Mouse (Mus musculus) hindbrain, embryonic 10.5 days (tissue): Measurements from ENCODE around the gene Gstp3. TPM values are rescaled to one million over a fixed set of nuclear protein-coding genes. Genes with fewer than 3 reads are reported as not detected.
"Not testable (repeated sequence)": the region's sequence is repeated elsewhere in the genome, so short reads cannot be mapped to it uniquely, and the experiment has no call there.

Source experiments
- DNase-seq: peaks from one replicate; pipeline ENCODE4 v3.0.0-alpha.2; 2017; ENCODE audit warnings: low spot score
- H3K27ac ChIP-seq: fragments of 300-500 bp; sonication (generic); 2 replicates; pipeline ENCODE4 v1.5.1; 2016; ENCODE audit warnings: mild to moderate bottlenecking, moderate library complexity
- H3K27me3 ChIP-seq: fragments of 300-500 bp; sonication (generic); 2 replicates; pipeline ENCODE4 v1.6.1; 2016; ENCODE audit warnings: mild to moderate bottlenecking; ENCODE audit not compliant: poor library complexity, insufficient read depth, severe bottlenecking
- H3K36me3 ChIP-seq: fragments of 300-500 bp; sonication (generic); 2 replicates; pipeline ENCODE4 v1.6.1; 2016; ENCODE audit warnings: mild to moderate bottlenecking, moderate library complexity
- H3K4me1 ChIP-seq: fragments of 300-500 bp; sonication (generic); replicated peaks from 2 replicates; pipeline ENCODE4 v1.6.1; 2016; ENCODE audit warnings: mild to moderate bottlenecking
- H3K4me3 ChIP-seq: fragments of 300-500 bp; sonication (generic); 2 replicates; pipeline ENCODE4 v1.5.1; 2016; ENCODE audit warnings: mild to moderate bottlenecking, moderate library complexity
- H3K9me3 ChIP-seq: fragments of 300-500 bp; sonication (generic); 2 replicates; pipeline ENCODE4 v1.6.1; 2016; ENCODE audit warnings: mild to moderate bottlenecking, moderate library complexity
- WGBS: fragments of 180-500 bp; shearing (Covaris S2); methylation state at CpG from one replicate; pipeline ENCODE4 v1.1.7; 2016; 5-methylcytosine and 5-hydroxymethylcytosine counted together
- polyA plus RNA-seq: library from polyadenylated mRNA; unstranded; fragments of >200 nt; fragmentation: Nextera tagmentation; extraction: Ambion mirVana; gene quantifications from 2 replicates; pipeline ENCODE4 v1.2.1, GENCODE M21; 2016

Gstp3 gene
- polyA plus RNA-seq, 1 experiment from 2014 or later, result not detected

- Histone ChIP-seq H3K36me3 (no peaks in the 10 kb centered on the region), H3K4me1 (peaks cover 12% of the 10 kb centered on the region), H3K27ac (no peak overlapping the region), H3K27me3 (no peaks in the 10 kb centered on the region), H3K4me3 (no peak overlapping the region), H3K9me3 (no peaks in the 10 kb centered on the region)
- WGBS, result 69% methylated on average over 15 of the region's 15 CpGs
- DNase-seq, result no peak
Measured at GRCm38 (mm10) chr19:4055947-4056693, 3.2 kb downstream of the Gstp3 start.

- WGBS, result 75% methylated on average over 8 of the region's 8 CpGs
- no peaks in the 10 kb centered on the region for H3K36me3 ChIP-seq
- no peak overlapping the region for H3K27ac ChIP-seq
- no peaks in the 10 kb centered on the region for H3K9me3 ChIP-seq
- peaks cover 12% of the 10 kb centered on the region for H3K4me1 ChIP-seq
- no peak for DNase-seq
- H3K27me3 ChIP-seq, result no peaks in the 10 kb centered on the region
- H3K4me3 ChIP-seq, result no peak overlapping the region
Measured at GRCm38 (mm10) chr19:4055216-4055946, 4.0 kb downstream of the Gstp3 start.

- no peak for DNase-seq
- no peak overlapping the region for H3K27ac ChIP-seq
- no peaks in the 10 kb centered on the region for H3K27me3 ChIP-seq
- no peak overlapping the region for H3K4me3 ChIP-seq
- H3K4me1 ChIP-seq, result peaks cover 12% of the 10 kb centered on the region
- 85% methylated on average over 5 of the region's 5 CpGs for WGBS
- H3K36me3 ChIP-seq, result no peaks in the 10 kb centered on the region
- H3K9me3 ChIP-seq, result no peaks in the 10 kb centered on the region
Measured at GRCm38 (mm10) chr19:4054613-4055012, 4.8 kb downstream of the Gstp3 start.

GRCm38 (mm10) chr19:4052516-4053030 lies 6.8 kb downstream of the Gstp3 start:
- Histone ChIP-seq H3K36me3 (no peaks in the 10 kb centered on the region), H3K4me3 (no peak overlapping the region), H3K27me3 (no peaks in the 10 kb centered on the region), H3K4me1 (peaks cover 12% of the 10 kb centered on the region), H3K27ac (no peak overlapping the region), H3K9me3 (no peaks in the 10 kb centered on the region)
- no peak for DNase-seq
- 87% methylated on average over 5 of the region's 5 CpGs for WGBS

- Histone ChIP-seq H3K9me3 (no peaks in the 10 kb centered on the region), H3K36me3 (no peaks in the 10 kb centered on the region), H3K27me3 (no peaks in the 10 kb centered on the region), H3K4me1 (peaks cover 12% of the 10 kb centered on the region), H3K4me3 (no peak overlapping the region), H3K27ac (no peak overlapping the region)
- peak; percentile 58 for DNase-seq
- WGBS, result 52% methylated on average over 10 of the region's 10 CpGs
Measured at GRCm38 (mm10) chr19:4051741-4052515, 7.4 kb downstream of the Gstp3 start.

GRCm38 (mm10) chr19:4051016-4051415 lies 8.4 kb downstream of the Gstp3 start:
- Histone ChIP-seq H3K36me3 (no peaks in the 10 kb centered on the region), H3K27ac (no peak overlapping the region), H3K4me3 (no peak overlapping the region), H3K27me3 (no peaks in the 10 kb centered on the region), H3K9me3 (no peaks in the 10 kb centered on the region), H3K4me1 (peaks cover 5% of the 10 kb centered on the region; the same call in 1 of the 2 replicates)
- 92% methylated on average over 5 of the region's 5 CpGs for WGBS
- DNase-seq, result no peak

- not testable (repeated sequence) for H3K27me3 ChIP-seq, H3K27ac ChIP-seq, H3K4me3 ChIP-seq, H3K36me3 ChIP-seq, H3K9me3 ChIP-seq, DNase-seq, H3K4me1 ChIP-seq
- 77% methylated on average over 5 of the region's 5 CpGs for WGBS
Measured at GRCm38 (mm10) chr19:4049069-4049468, 10.3 kb downstream of the Gstp3 start.

- 16% methylated on average over 4 of the region's 4 CpGs for WGBS
Measured at GRCm38 (mm10) chr19:4047859-4048258, 11.5 kb downstream of the Gstp3 start.

GRCm38 (mm10) chr19:4046866-4047254 lies 12.5 kb downstream of the Gstp3 start:
- no peak overlapping the region for H3K27ac ChIP-seq
- H3K9me3 ChIP-seq, result no peaks in the 10 kb centered on the region
- H3K36me3 ChIP-seq, result no peaks in the 10 kb centered on the region
- no peak overlapping the region for H3K4me3 ChIP-seq
- 0 out of 2 replicates have a peak, but pooled peaks cover 2% of the 10 kb centered on the region for H3K4me1 ChIP-seq
- 84% methylated on average over 8 of the region's 8 CpGs for WGBS
- no peaks in the 10 kb centered on the region for H3K27me3 ChIP-seq
- DNase-seq, result no peak

More at GRCm38 (mm10) chr19:4047859-4048258, 11.5 kb downstream of the Gstp3 start:
- Histone ChIP-seq H3K36me3 (no peaks in the 10 kb centered on the region), H3K4me3 (no peak overlapping the region), H3K4me1 (0 out of 2 replicates have a peak, but pooled peaks cover 2% of the 10 kb centered on the region), H3K27me3 (no peaks in the 10 kb centered on the region), H3K27ac (no peak overlapping the region), H3K9me3 (no peaks in the 10 kb centered on the region)
- peak; percentile 75 for DNase-seq

GRCm38 (mm10) chr19:4045966-4046865 lies 13.2 kb downstream of the Gstp3 start, which contains the start of gene Gstp2:
Gene Gstp2 (minus strand): TSS chr19:4046023.
- 58% methylated on average over 16 of the region's 16 CpGs for WGBS
- peak; percentile 19 for DNase-seq

GRCm38 (mm10) chr19:4044109-4044508 lies 15.3 kb downstream of the Gstp3 start:
- not testable (repeated sequence) for H3K36me3 ChIP-seq, H3K27me3 ChIP-seq, H3K4me1 ChIP-seq, H3K4me3 ChIP-seq, H3K27ac ChIP-seq, H3K9me3 ChIP-seq, DNase-seq
- WGBS, result 91% methylated on average over 5 of the region's 5 CpGs

More at GRCm38 (mm10) chr19:4045966-4046865, 13.2 kb downstream of the Gstp3 start, which contains the start of gene Gstp2:
- no peak within 1 kb of the TSS for H3K4me3 ChIP-seq
- H3K27me3 ChIP-seq, result no peaks in the 10 kb centered on the region
- no peaks in the 10 kb centered on the region for H3K9me3 ChIP-seq
- H3K36me3 ChIP-seq, result no peaks in the 10 kb centered on the region
- 0 out of 2 replicates have a peak, but pooled peaks cover 2% of the 10 kb centered on the region for H3K4me1 ChIP-seq
- H3K27ac ChIP-seq, result no peak within 1 kb of the TSS

- Histone ChIP-seq H3K9me3 (no peaks in the 10 kb centered on the region), H3K4me1 (peaks cover 15% of the 10 kb centered on the region), H3K27ac (no peak overlapping the region), H3K36me3 (no peaks in the 10 kb centered on the region), H3K4me3 (no peak overlapping the region), H3K27me3 (no peaks in the 10 kb centered on the region)
- WGBS, result 79% methylated on average over 14 of the region's 14 CpGs
- DNase-seq, result no peak
Measured at GRCm38 (mm10) chr19:4042124-4042523, 17.2 kb downstream of the Gstp3 start.
